Mouse (Mus musculus): ENCODE results near the gene Fgd4. TPM values are rescaled to one million over a fixed set of nuclear protein-coding genes. Genes with fewer than 3 reads are reported as not detected.

The Fgd4 gene
- 55.5 TPM for polyA plus RNA-seq (2014; fragmentation: Illumina TruSeq; extraction: RNeasy Lipid Tissue Mini Kit (QIAGEN cat#74804))

DNA sequence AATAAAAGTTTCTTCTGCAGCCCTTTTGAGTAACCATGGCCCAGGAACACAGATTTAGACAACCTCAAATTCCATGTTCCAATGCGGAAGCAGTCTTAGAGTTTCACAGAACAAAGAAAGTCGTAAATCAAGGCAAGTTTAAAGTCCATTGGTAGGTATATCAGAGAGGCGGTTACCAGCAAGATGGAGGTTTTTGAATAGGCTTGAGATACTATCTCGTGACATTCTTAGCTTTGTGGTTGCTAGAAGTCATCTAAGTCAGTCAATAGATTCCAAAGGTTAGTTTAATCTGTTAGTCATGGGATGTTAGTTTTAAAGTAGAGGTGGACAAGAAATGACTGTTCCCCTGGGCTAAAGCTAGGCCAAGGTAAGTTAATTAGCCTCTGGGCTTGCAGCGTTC, at the start of gene Fgd4:
Fgd4 (minus strand) TSS at position 89 of the 400 bp plus-strand sequence.

Other genes with a start within 250 kb of the Fgd4 start
- 234 TPM for gene Dnm1l, start 241.6 kb downstream of the Fgd4 start, polyA plus RNA-seq (2014; fragmentation: Illumina TruSeq; extraction: RNeasy Lipid Tissue Mini Kit (QIAGEN cat#74804))
- not detected for gene Olfr19, start 75.9 kb upstream of the Fgd4 start, polyA plus RNA-seq (2014; fragmentation: Illumina TruSeq; extraction: RNeasy Lipid Tissue Mini Kit (QIAGEN cat#74804))
- 9.4 TPM for gene Spag6l, start 228.9 kb upstream of the Fgd4 start, polyA plus RNA-seq (2014; fragmentation: Illumina TruSeq; extraction: RNeasy Lipid Tissue Mini Kit (QIAGEN cat#74804))